Mouse (Mus musculus): ENCODE data around the gene 4931406P16Rik. TPM values are rescaled to one million over a fixed set of nuclear protein-coding genes. Genes with fewer than 3 reads are reported as not detected.
"Not testable (repeated sequence)": the region's sequence is repeated elsewhere in the genome, so short reads cannot be mapped to it uniquely, and the experiment has no call there.

4931406P16Rik gene
- polyA plus RNA-seq (2012; rRNA removed) = 8.5 and 14.6 TPM in 2 replicates

GRCm38 (mm10) chr7:34313443-34313875 lies at the start of gene 4931406P16Rik:
Gene 4931406P16Rik, minus strand, starts transcription at chr7:34313551.
- DNase-seq (ENCODE audit: low read depth, low spot score) = peak; percentile 18
- WGBS = under 1% methylated on average over 40 of the region's 41 CpGs

- DNase-seq (ENCODE audit: low read depth, low spot score) = no peak
- WGBS = 89% methylated on average over 4 of the region's 4 CpGs
These were observed 42.3 kb upstream of the 4931406P16Rik start for GRCm38 (mm10) chr7:34355629-34356028.

GRCm38 (mm10) chr7:34351997-34352396 lies 38.6 kb upstream of the 4931406P16Rik start:
- WGBS = 90% methylated on average over 1 of the region's 1 CpGs
- DNase-seq (ENCODE audit: low read depth, low spot score) = no peak

GRCm38 (mm10) chr7:34350166-34350565 lies 36.8 kb upstream of the 4931406P16Rik start:
- DNase-seq (ENCODE audit: low read depth, low spot score) = no peak
- 92% methylated on average over 5 of the region's 5 CpGs for WGBS

GRCm38 (mm10) chr7:34348011-34348410 lies 34.7 kb upstream of the 4931406P16Rik start:
- 71% methylated on average over 1 of the region's 1 CpGs for WGBS
- no peak for DNase-seq (ENCODE audit: low read depth, low spot score)

- no peak for DNase-seq (ENCODE audit: low read depth, low spot score)
- 88% methylated on average over 3 of the region's 3 CpGs for WGBS
These were observed 33.7 kb upstream of the 4931406P16Rik start for GRCm38 (mm10) chr7:34347041-34347440.

GRCm38 (mm10) chr7:34346505-34346904 lies 33.2 kb upstream of the 4931406P16Rik start:
- DNase-seq (ENCODE audit: low read depth, low spot score) = no peak
- WGBS = 95% methylated on average over 4 of the region's 4 CpGs

GRCm38 (mm10) chr7:34342040-34342793 lies 28.9 kb upstream of the 4931406P16Rik start:
- DNase-seq (ENCODE audit: low read depth, low spot score) = no peak
- WGBS = 73% methylated on average over 10 of the region's 10 CpGs

- no peak for DNase-seq (ENCODE audit: low read depth, low spot score)
- WGBS = 88% methylated on average over 5 of the region's 5 CpGs
These were observed 27.5 kb upstream of the 4931406P16Rik start for GRCm38 (mm10) chr7:34340841-34341240.

- 74% methylated on average over 5 of the region's 5 CpGs for WGBS
- DNase-seq (ENCODE audit: low read depth, low spot score) = no peak
These were observed 25.8 kb upstream of the 4931406P16Rik start for GRCm38 (mm10) chr7:34339164-34339489.

- no peak for DNase-seq (ENCODE audit: low read depth, low spot score)
- WGBS = 64% methylated on average over 9 of the region's 9 CpGs
These were observed 25.3 kb upstream of the 4931406P16Rik start for GRCm38 (mm10) chr7:34338445-34339163.

GRCm38 (mm10) chr7:34337268-34337667 lies 23.9 kb upstream of the 4931406P16Rik start:
- 82% methylated on average over 2 of the region's 2 CpGs for whole genome bisulfite sequencing
- DNase-seq (ENCODE audit: low read depth, low spot score) = no peak

GRCm38 (mm10) chr7:34336545-34336944 lies 23.2 kb upstream of the 4931406P16Rik start:
- WGBS = 88% methylated on average over 1 of the region's 1 CpGs
- DNase-seq (ENCODE audit: low read depth, low spot score) = not testable (repeated sequence)

- DNase-seq (ENCODE audit: low read depth, low spot score) = no peak
- WGBS = 16% methylated on average over 3 of the region's 3 CpGs
These were observed 14.1 kb upstream of the 4931406P16Rik start for GRCm38 (mm10) chr7:34327493-34327892.

GRCm38 (mm10) chr7:34324857-34325256 lies 11.5 kb upstream of the 4931406P16Rik start:
- 89% methylated on average over 1 of the region's 1 CpGs for WGBS
- DNase-seq (ENCODE audit: low read depth, low spot score) = no peak

- no peak for DNase-seq (ENCODE audit: low read depth, low spot score)
- 91% methylated on average over 2 of the region's 2 CpGs for WGBS
These were observed 10.7 kb upstream of the 4931406P16Rik start for GRCm38 (mm10) chr7:34324005-34324404.

- DNase-seq (ENCODE audit: low read depth, low spot score) = no peak
- 65% methylated on average over 8 of the region's 8 CpGs for WGBS
These were observed 10.0 kb upstream of the 4931406P16Rik start for GRCm38 (mm10) chr7:34323351-34323750.

- 71% methylated on average over 4 of the region's 4 CpGs for WGBS
- DNase-seq (ENCODE audit: low read depth, low spot score) = no peak
These were observed 8.6 kb upstream of the 4931406P16Rik start for GRCm38 (mm10) chr7:34321958-34322357.

GRCm38 (mm10) chr7:34321119-34321518 lies 7.8 kb upstream of the 4931406P16Rik start:
- no peak for DNase-seq (ENCODE audit: low read depth, low spot score)
- WGBS = 71% methylated on average over 5 of the region's 5 CpGs

- DNase-seq (ENCODE audit: low read depth, low spot score) = no peak
- WGBS = 37% methylated on average over 3 of the region's 3 CpGs
These were observed 6.6 kb upstream of the 4931406P16Rik start for GRCm38 (mm10) chr7:34319957-34320356.

GRCm38 (mm10) chr7:34319123-34319522 lies 5.8 kb upstream of the 4931406P16Rik start:
- DNase-seq (ENCODE audit: low read depth, low spot score) = no peak
- WGBS = 69% methylated on average over 2 of the region's 2 CpGs
